Mouse (Mus musculus): ENCODE data around the gene Fam229a.
A peak's percentile ranks its signal among the peaks of the same experiment; 100 is the strongest.

Fam229a gene

DNA sequence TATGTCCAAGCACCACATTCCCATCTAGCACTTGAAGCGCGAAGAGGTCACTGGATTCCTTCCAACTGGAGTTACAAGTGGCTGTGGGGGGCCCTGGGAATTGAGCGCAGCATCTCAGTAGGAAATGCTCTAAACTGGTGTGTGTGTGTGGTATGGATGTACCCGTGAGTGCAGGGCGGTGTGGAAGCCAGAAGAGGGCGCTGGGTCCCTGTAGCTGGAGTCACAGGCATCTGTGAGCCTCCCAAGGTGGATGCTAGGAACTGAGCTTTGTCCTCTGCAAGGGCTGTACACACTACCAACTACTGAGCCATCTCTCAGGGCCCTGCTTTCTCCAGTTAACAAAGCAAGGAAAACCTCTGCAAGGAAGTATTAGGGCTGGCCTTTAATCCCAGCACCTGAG lies 49.0 kb downstream of the Fam229a start:
- DNase-seq = peak; percentile 63
